Mouse (Mus musculus) thymus, adult 2 months (tissue): Measurements from ENCODE around the gene Pnpla1.

ENCODE experiments used
- CTCF ChIP-seq: fragments of 200-500 bp; IDR thresholded peaks from 2 replicates; pipeline ENCODE4 v1.5.1; 2012; ENCODE audit warnings: mild to moderate bottlenecking, control low read depth, low read length, moderate library complexity, borderline replicate concordance; ENCODE audit not compliant: control insufficient read depth, poor library complexity, insufficient read depth; ENCODE audit errors: extremely low read depth
- POLR2A ChIP-seq: fragments of 200-500 bp; IDR thresholded peaks from 2 replicates; pipeline ENCODE4 v1.6.1; 2012; ENCODE audit warnings: mild to moderate bottlenecking, low read length, control low read depth, moderate library complexity; ENCODE audit not compliant: control insufficient read depth, poor library complexity, insufficient read depth; ENCODE audit errors: extremely low read depth

GRCm38 (mm10) chr17:28829120-28829519 lies 29.1 kb upstream of the Pnpla1 start:
- TF ChIP-seq CTCF = no peak
- TF ChIP-seq POLR2A = no peak
